Mouse (Mus musculus): ENCODE results near the gene Lmtk3. TPM values are rescaled to one million over a fixed set of nuclear protein-coding genes. Genes with fewer than 3 reads are reported as not detected.
A peak's percentile ranks its signal among the peaks of the same experiment; 100 is the strongest.

Lmtk3 gene
- polyA plus RNA-seq, 1 experiment, result 126 TPM

- 79% methylated on average over 7 of the region's 7 CpGs for WGBS
- Histone ChIP-seq H3K4me3 (replicated peaks; ENCODE audit: insufficient read depth, low read depth, low read length) (no peak overlapping the region), H3K27me3 (ENCODE audit: control insufficient read depth, insufficient read depth, low read length) (no peaks in the 10 kb centered on the region), H3K27ac (ENCODE audit: insufficient read depth, low read length) (no peak overlapping the region), H3K4me1 (ENCODE audit: control insufficient read depth, insufficient read depth, low read length) (peaks cover 13% of the 10 kb centered on the region)
- no peak for DNase-seq
- TF ChIP-seq CTCF (IDR thresholded peaks at IDR 0.05; ENCODE audit: borderline replicate concordance, insufficient read depth, low read depth, low read length) (no peak), POLR2A (IDR thresholded peaks at IDR 0.05; ENCODE audit: borderline replicate concordance, insufficient read depth, low read length) (no peak)
These were observed 15.4 kb downstream of the Lmtk3 start for GRCm38 (mm10) chr7:45798931-45799330.

GRCm38 (mm10) chr7:45800001-45800400, 16.5 kb downstream of the Lmtk3 start:
- H3K27ac ChIP-seq (ENCODE audit: insufficient read depth, low read length), result no peak overlapping the region
- no peaks in the 10 kb centered on the region for H3K27me3 ChIP-seq (ENCODE audit: control insufficient read depth, insufficient read depth, low read length)
- TF ChIP-seq CTCF (IDR thresholded peaks at IDR 0.05; ENCODE audit: borderline replicate concordance, insufficient read depth, low read depth, low read length) (no peak), POLR2A (IDR thresholded peaks at IDR 0.05; ENCODE audit: borderline replicate concordance, insufficient read depth, low read length) (no peak)
- WGBS, result 67% methylated on average over 7 of the region's 7 CpGs
- no peak for DNase-seq
- H3K4me3 ChIP-seq (replicated peaks; ENCODE audit: insufficient read depth, low read depth, low read length), result no peak overlapping the region
- H3K4me1 ChIP-seq (ENCODE audit: control insufficient read depth, insufficient read depth, low read length), result peaks cover 13% of the 10 kb centered on the region

- H3K4me3 ChIP-seq (replicated peaks; ENCODE audit: insufficient read depth, low read depth, low read length), result no peak overlapping the region
- 49% methylated on average over 25 of the region's 25 CpGs for WGBS
- peak in 1 of 2 experiments; percentile 21 for DNase-seq
- H3K27me3 ChIP-seq (ENCODE audit: control insufficient read depth, insufficient read depth, low read length), result no peaks in the 10 kb centered on the region
- H3K4me1 ChIP-seq (ENCODE audit: control insufficient read depth, insufficient read depth, low read length), result peaks cover 13% of the 10 kb centered on the region
- TF ChIP-seq CTCF (IDR thresholded peaks at IDR 0.05; ENCODE audit: borderline replicate concordance, insufficient read depth, low read depth, low read length), result no peak
- no peak for TF ChIP-seq POLR2A (IDR thresholded peaks at IDR 0.05; ENCODE audit: borderline replicate concordance, insufficient read depth, low read length)
- no peak overlapping the region for H3K27ac ChIP-seq (ENCODE audit: insufficient read depth, low read length)
These were observed 17.1 kb downstream of the Lmtk3 start for GRCm38 (mm10) chr7:45800546-45801204.

GRCm38 (mm10) chr7:45801348-45801747, 17.8 kb downstream of the Lmtk3 start:
- TF ChIP-seq POLR2A (IDR thresholded peaks at IDR 0.05; ENCODE audit: borderline replicate concordance, insufficient read depth, low read length) (no peak), CTCF (IDR thresholded peaks at IDR 0.05; ENCODE audit: borderline replicate concordance, insufficient read depth, low read depth, low read length) (peak; percentile 100)
- Histone ChIP-seq H3K4me1 (ENCODE audit: control insufficient read depth, insufficient read depth, low read length) (peaks cover 13% of the 10 kb centered on the region), H3K27ac (ENCODE audit: insufficient read depth, low read length) (no peak overlapping the region), H3K27me3 (ENCODE audit: control insufficient read depth, insufficient read depth, low read length) (no peaks in the 10 kb centered on the region), H3K4me3 (replicated peaks; ENCODE audit: insufficient read depth, low read depth, low read length) (no peak overlapping the region)
- DNase-seq, result peak; percentile 85 to 92
- 2% methylated on average over 12 of the region's 12 CpGs for WGBS

- TF ChIP-seq POLR2A (IDR thresholded peaks at IDR 0.05; ENCODE audit: borderline replicate concordance, insufficient read depth, low read length) (no peak), CTCF (IDR thresholded peaks at IDR 0.05; ENCODE audit: borderline replicate concordance, insufficient read depth, low read depth, low read length) (no peak)
- H3K4me3 ChIP-seq (replicated peaks; ENCODE audit: insufficient read depth, low read depth, low read length), result no peak overlapping the region
- no peak for DNase-seq
- peaks cover 8% of the 10 kb centered on the region; the same call in 1 of the 2 replicates for H3K4me1 ChIP-seq (ENCODE audit: control insufficient read depth, insufficient read depth, low read length)
- H3K27me3 ChIP-seq (ENCODE audit: control insufficient read depth, insufficient read depth, low read length), result no peaks in the 10 kb centered on the region
- WGBS, result 88% methylated on average over 6 of the region's 6 CpGs
- no peak overlapping the region for H3K27ac ChIP-seq (ENCODE audit: insufficient read depth, low read length)
These were observed 19.0 kb downstream of the Lmtk3 start for GRCm38 (mm10) chr7:45802551-45802950.

- Histone ChIP-seq H3K4me1 (ENCODE audit: control insufficient read depth, insufficient read depth, low read length) (peaks cover 22% of the 10 kb centered on the region), H3K27me3 (ENCODE audit: control insufficient read depth, insufficient read depth, low read length) (no peaks in the 10 kb centered on the region), H3K4me3 (replicated peaks; ENCODE audit: insufficient read depth, low read depth, low read length) (no peak overlapping the region), H3K27ac (ENCODE audit: insufficient read depth, low read length) (no peak overlapping the region)
- no peak for DNase-seq
- TF ChIP-seq POLR2A (IDR thresholded peaks at IDR 0.05; ENCODE audit: borderline replicate concordance, insufficient read depth, low read length) (0 out of 2 replicates have a peak, but pooled peaks have one; percentile 1), CTCF (IDR thresholded peaks at IDR 0.05; ENCODE audit: borderline replicate concordance, insufficient read depth, low read depth, low read length) (no peak)
- WGBS, result 63% methylated on average over 5 of the region's 5 CpGs
These were observed 22.4 kb downstream of the Lmtk3 start for GRCm38 (mm10) chr7:45805941-45806340.

GRCm38 (mm10) chr7:45808471-45808870, 24.9 kb downstream of the Lmtk3 start:
- TF ChIP-seq CTCF (IDR thresholded peaks at IDR 0.05; ENCODE audit: borderline replicate concordance, insufficient read depth, low read depth, low read length) (no peak), POLR2A (IDR thresholded peaks at IDR 0.05; ENCODE audit: borderline replicate concordance, insufficient read depth, low read length) (no peak)
- WGBS, result 28% methylated on average over 11 of the region's 11 CpGs
- no peak for DNase-seq
- Histone ChIP-seq H3K4me1 (ENCODE audit: control insufficient read depth, insufficient read depth, low read length) (peaks cover 23% of the 10 kb centered on the region), H3K4me3 (replicated peaks; ENCODE audit: insufficient read depth, low read depth, low read length) (no peak overlapping the region), H3K27me3 (ENCODE audit: control insufficient read depth, insufficient read depth, low read length) (no peaks in the 10 kb centered on the region), H3K27ac (ENCODE audit: insufficient read depth, low read length) (no peak overlapping the region)

Data from cerebellum, adult 2 months (tissue).